Mouse (Mus musculus): ENCODE measurements around the gene Slc38a1. TPM values are rescaled to one million over a fixed set of nuclear protein-coding genes. Genes with fewer than 3 reads are reported as not detected.
A peak's percentile ranks its signal among the peaks of the same experiment; 100 is the strongest.

Slc38a1 gene
- polyA plus RNA-seq, 1 experiment from 2014 or later: 61.6 TPM

DNA sequence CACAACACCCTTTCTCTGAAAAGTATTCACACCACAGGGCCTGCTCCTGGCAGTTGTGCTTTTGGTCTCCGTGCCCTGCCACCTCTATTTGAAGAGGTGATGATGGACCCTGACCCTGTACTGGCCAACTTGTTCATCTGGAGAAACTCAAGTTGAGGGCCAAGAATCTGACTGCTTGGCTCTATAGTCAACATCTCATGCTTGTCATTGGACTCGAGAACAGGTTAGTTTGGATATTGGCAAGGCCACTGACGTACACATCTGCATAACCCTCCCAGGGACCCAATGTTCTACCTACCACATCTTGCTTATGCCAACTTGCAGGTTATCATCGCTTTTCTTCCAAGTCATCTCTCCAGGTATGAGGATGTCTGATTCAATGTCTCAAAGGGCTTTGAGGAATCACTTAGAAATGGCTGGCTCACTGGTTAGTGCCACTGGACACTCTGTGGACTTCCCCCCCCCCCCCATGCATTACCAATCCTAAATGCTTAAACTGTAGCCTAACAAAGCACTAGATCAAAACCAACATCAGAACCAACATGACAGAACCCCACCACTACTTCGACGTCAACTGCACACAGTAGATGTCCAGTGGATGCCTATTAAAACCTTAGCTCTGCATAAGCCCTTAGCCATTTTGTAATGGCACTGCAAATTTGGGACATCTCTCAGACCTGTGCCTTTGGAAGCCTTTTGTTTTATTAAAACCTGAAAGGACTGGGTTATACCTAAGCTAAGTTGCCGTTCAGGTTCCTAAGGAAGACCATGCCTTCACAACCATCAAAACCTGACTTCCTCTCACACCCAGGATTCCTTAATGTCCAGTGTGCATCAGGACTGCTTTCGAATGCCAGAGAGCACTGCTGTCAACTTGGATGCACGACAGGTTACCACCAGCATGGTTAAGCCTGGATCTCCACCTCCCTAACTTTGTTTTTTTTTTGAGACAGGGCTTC, 43.8 kb upstream of the Slc38a1 start:
- peaks cover 34% of the 10 kb centered on the region for H3K36me3 ChIP-seq (ENCODE audit: control insufficient read depth, insufficient read depth, low read length)
- H3K9ac ChIP-seq (ENCODE audit: low read depth, low read length): no peak overlapping the region
- no peak overlapping the region for H3K27ac ChIP-seq (ENCODE audit: low read depth, low read length)
- H3K9me3 ChIP-seq (ENCODE audit: control insufficient read depth, low read length): no peaks in the 10 kb centered on the region
- H3K4me3 ChIP-seq (ENCODE audit: low read depth, low read length): no peak overlapping the region
- 75% methylated on average over 9 of the region's 9 CpGs for WGBS
- peaks cover 4% of the 10 kb centered on the region; the same call in 1 of the 2 replicates for H3K4me1 ChIP-seq (replicated peaks; ENCODE audit: control insufficient read depth, insufficient read depth, low read length)
- ATAC-seq (replicated peaks; ENCODE audit: low FRiP score) (no peak), DNase-seq (ENCODE audit: low spot score) (no peak)
- H3K4me2 ChIP-seq: no peak overlapping the region
- no peaks in the 10 kb centered on the region for H3K27me3 ChIP-seq (replicated peaks; ENCODE audit: control insufficient read depth, insufficient read depth, low read length)

DNA sequence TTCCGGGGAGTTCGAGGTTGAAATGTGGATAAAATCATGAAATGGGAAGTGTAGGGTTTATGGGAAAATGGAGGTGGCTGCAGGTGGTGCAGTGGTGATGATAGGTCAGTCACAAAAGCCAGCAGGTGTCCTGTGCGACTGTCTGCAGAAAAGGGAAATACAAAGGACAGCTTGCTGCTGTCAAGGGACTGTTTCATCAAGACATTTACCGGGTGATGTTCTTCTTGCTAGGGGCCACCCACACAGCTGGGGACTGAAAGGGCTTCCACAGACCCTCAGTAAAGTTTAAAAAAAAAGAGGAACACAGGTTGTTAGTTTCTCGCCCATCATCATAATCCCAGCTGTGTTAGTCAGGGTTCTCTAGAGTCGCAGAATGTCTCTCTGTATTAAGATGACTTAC, 42.6 kb upstream of the Slc38a1 start:
- no peak overlapping the region for H3K9ac ChIP-seq (ENCODE audit: low read depth, low read length)
- peaks cover 4% of the 10 kb centered on the region; the same call in 1 of the 2 replicates for H3K4me1 ChIP-seq (replicated peaks; ENCODE audit: control insufficient read depth, insufficient read depth, low read length)
- WGBS: 64% methylated on average over 6 of the region's 6 CpGs
- no peak for ATAC-seq (replicated peaks; ENCODE audit: low FRiP score)
- no peak overlapping the region for H3K4me2 ChIP-seq
- H3K27me3 ChIP-seq (replicated peaks; ENCODE audit: control insufficient read depth, insufficient read depth, low read length): no peaks in the 10 kb centered on the region
- no peaks in the 10 kb centered on the region for H3K9me3 ChIP-seq (ENCODE audit: control insufficient read depth, low read length)
- no peak overlapping the region for H3K27ac ChIP-seq (ENCODE audit: low read depth, low read length)
- DNase-seq (ENCODE audit: low spot score): no peak
- H3K36me3 ChIP-seq (ENCODE audit: control insufficient read depth, insufficient read depth, low read length): peaks cover 22% of the 10 kb centered on the region
- H3K4me3 ChIP-seq (ENCODE audit: low read depth, low read length): no peak overlapping the region

DNA sequence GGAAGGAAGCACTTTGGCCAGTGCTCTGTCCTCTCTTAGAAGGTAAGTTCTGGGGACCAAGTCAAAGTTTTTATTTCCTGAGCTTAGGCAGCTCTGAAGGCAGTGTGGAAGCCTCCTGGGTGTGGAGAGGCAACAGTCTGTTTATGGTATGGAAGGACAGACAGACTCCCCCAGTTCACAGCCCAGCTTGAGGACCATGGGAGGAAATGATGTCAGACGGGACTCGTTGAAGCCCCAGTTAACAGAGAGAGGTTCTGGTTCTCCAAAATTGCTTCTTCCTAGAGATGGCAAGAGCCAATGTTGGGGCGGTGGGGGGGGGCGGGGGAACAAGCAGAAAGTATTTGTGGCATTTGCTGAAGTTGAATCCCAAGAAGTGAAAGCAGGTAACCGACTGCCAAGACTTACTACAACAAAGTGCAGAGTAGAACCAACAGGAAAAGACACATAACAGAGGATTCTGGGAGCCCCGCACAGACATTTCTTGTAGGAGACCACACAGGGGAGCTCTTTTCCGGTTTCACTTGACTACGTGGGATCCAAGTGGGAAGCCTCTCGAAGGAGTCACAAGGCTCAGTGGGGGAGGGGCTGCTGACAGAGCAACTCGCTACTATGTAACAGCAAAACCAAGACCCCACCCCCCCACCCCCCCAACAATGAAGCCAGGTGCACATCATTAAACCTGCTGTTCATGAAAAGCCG, 41.6 kb upstream of the Slc38a1 start:
- peaks cover 4% of the 10 kb centered on the region; the same call in 1 of the 2 replicates for H3K4me1 ChIP-seq (replicated peaks; ENCODE audit: control insufficient read depth, insufficient read depth, low read length)
- H3K27ac ChIP-seq (ENCODE audit: low read depth, low read length): no peak overlapping the region
- peaks cover 3% of the 10 kb centered on the region; the same call in 1 of the 2 replicates for H3K27me3 ChIP-seq (replicated peaks; ENCODE audit: control insufficient read depth, insufficient read depth, low read length)
- peak overlapping the region; percentile 49 for H3K4me2 ChIP-seq
- H3K36me3 ChIP-seq (ENCODE audit: control insufficient read depth, insufficient read depth, low read length): peaks cover 15% of the 10 kb centered on the region
- no peak overlapping the region; the same call in 1 of the 2 replicates for H3K9ac ChIP-seq (ENCODE audit: low read depth, low read length)
- peak overlapping the region; percentile 2; the same call in 1 of the 2 replicates for H3K4me3 ChIP-seq (ENCODE audit: low read depth, low read length)
- no peaks in the 10 kb centered on the region for H3K9me3 ChIP-seq (ENCODE audit: control insufficient read depth, low read length)
- peak; percentile 55; the same call in 1 of the 2 replicates for ATAC-seq (replicated peaks; ENCODE audit: low FRiP score)
- DNase-seq (ENCODE audit: low spot score): no peak
- WGBS: 35% methylated on average over 11 of the region's 11 CpGs

DNA sequence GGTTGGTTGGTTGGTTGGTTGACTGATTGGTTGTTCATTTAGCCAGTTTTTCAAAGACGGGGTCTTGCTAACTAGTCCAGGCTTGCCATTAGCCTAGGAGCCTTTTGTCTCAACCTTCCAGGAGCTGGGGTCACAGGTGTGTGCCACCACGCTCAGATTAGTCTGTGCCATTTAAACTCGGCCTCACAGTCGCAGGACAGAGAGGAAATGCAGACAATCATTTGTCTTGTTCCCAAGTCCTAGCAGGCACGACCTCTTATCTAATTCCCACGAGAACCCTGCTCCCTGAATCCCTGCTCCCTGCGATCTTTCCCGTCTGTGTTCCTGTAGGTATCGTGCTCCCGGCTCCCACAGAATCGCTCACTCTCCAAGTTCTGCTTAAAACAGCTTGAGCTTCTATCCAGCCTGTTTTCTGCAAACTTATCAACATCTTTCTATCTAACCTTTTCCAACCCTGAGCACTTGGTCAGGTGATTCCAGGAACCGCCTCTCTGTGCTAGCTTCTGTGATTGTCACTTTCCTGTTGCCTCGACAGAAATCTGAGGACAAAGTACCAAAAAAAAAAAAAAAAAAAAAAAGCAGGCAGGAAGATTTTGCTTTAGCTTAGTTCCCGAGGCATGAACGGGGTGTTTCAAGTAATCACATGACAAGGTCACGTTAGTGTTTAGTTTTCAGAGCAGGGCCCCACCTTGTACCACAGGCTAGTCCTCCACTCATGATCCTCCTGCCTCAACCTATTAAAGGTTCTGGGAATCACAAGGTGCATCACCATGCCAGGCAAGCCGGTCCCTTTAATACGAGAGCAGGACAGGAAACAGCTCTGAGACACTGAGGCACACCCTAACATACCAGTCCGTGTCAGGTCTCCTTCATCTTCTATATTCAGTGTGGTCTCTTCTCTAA, 36.4 kb upstream of the Slc38a1 start:
- ATAC-seq (replicated peaks; ENCODE audit: low FRiP score): no peak
- no peaks in the 10 kb centered on the region; the same call in 1 of the 2 replicates for H3K4me1 ChIP-seq (replicated peaks; ENCODE audit: control insufficient read depth, insufficient read depth, low read length)
- no peaks in the 10 kb centered on the region for H3K36me3 ChIP-seq (ENCODE audit: control insufficient read depth, insufficient read depth, low read length)
- peaks cover 3% of the 10 kb centered on the region; the same call in 1 of the 2 replicates for H3K27me3 ChIP-seq (replicated peaks; ENCODE audit: control insufficient read depth, insufficient read depth, low read length)
- H3K9me3 ChIP-seq (ENCODE audit: control insufficient read depth, low read length): no peaks in the 10 kb centered on the region
- DNase-seq (ENCODE audit: low spot score): no peak
- no peak overlapping the region for H3K27ac ChIP-seq (ENCODE audit: low read depth, low read length)
- H3K4me3 ChIP-seq (ENCODE audit: low read depth, low read length): no peak overlapping the region
- WGBS: 54% methylated on average over 19 of the region's 19 CpGs
- H3K9ac ChIP-seq (ENCODE audit: low read depth, low read length): no peak overlapping the region
- H3K4me2 ChIP-seq: no peak overlapping the region

DNA sequence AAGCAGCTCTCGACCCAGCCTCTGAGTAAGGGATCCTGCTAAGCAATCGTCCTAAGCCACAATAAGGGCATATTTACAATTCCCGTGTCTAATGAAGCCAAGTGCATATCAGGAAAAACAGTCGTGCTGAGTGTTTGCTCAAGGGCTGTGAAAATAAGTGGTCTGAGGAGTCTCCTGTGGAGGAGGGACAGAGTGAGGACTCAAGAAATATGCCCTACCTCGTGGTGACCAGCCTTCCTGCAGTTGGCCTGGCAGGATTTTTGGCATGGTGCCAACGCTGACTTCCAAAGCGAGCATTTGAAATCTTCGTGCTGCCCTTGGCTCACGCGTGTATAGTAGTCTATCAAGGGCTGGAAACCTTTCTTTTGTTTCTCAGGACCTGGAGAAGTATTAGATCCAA, 33.8 kb upstream of the Slc38a1 start:
- no peaks in the 10 kb centered on the region for H3K36me3 ChIP-seq (ENCODE audit: control insufficient read depth, insufficient read depth, low read length)
- no peak for DNase-seq (ENCODE audit: low spot score)
- no peak for ATAC-seq (replicated peaks; ENCODE audit: low FRiP score)
- H3K9me3 ChIP-seq (ENCODE audit: control insufficient read depth, low read length): no peaks in the 10 kb centered on the region
- no peak overlapping the region for H3K27ac ChIP-seq (ENCODE audit: low read depth, low read length)
- H3K9ac ChIP-seq (ENCODE audit: low read depth, low read length): no peak overlapping the region
- no peak overlapping the region for H3K4me2 ChIP-seq
- H3K27me3 ChIP-seq (replicated peaks; ENCODE audit: control insufficient read depth, insufficient read depth, low read length): peaks cover 3% of the 10 kb centered on the region; the same call in 1 of the 2 replicates
- WGBS: 66% methylated on average over 10 of the region's 10 CpGs
- no peak overlapping the region for H3K4me3 ChIP-seq (ENCODE audit: low read depth, low read length)
- H3K4me1 ChIP-seq (replicated peaks; ENCODE audit: control insufficient read depth, insufficient read depth, low read length): no peaks in the 10 kb centered on the region

GRCm38 (mm10) chr15:96675744-96676143, 33.0 kb upstream of the Slc38a1 start:
- H3K4me3 ChIP-seq (ENCODE audit: low read depth, low read length): no peak overlapping the region
- WGBS: 79% methylated on average over 15 of the region's 15 CpGs
- H3K9me3 ChIP-seq (ENCODE audit: control insufficient read depth, low read length): no peaks in the 10 kb centered on the region
- H3K4me1 ChIP-seq (replicated peaks; ENCODE audit: control insufficient read depth, insufficient read depth, low read length): no peaks in the 10 kb centered on the region
- ATAC-seq (replicated peaks; ENCODE audit: low FRiP score) (no peak), DNase-seq (ENCODE audit: low spot score) (no peak)
- H3K4me2 ChIP-seq: no peak overlapping the region
- H3K27me3 ChIP-seq (replicated peaks; ENCODE audit: control insufficient read depth, insufficient read depth, low read length): peaks cover 3% of the 10 kb centered on the region; the same call in 1 of the 2 replicates
- no peaks in the 10 kb centered on the region for H3K36me3 ChIP-seq (ENCODE audit: control insufficient read depth, insufficient read depth, low read length)
- no peak overlapping the region for H3K27ac ChIP-seq (ENCODE audit: low read depth, low read length)
- no peak overlapping the region for H3K9ac ChIP-seq (ENCODE audit: low read depth, low read length)

GRCm38 (mm10) chr15:96675055-96675454, 32.3 kb upstream of the Slc38a1 start:
- Histone ChIP-seq H3K4me2 (no peak overlapping the region), H3K27me3 (replicated peaks; ENCODE audit: control insufficient read depth, insufficient read depth, low read length) (peaks cover 3% of the 10 kb centered on the region; the same call in 1 of the 2 replicates), H3K9me3 (ENCODE audit: control insufficient read depth, low read length) (no peaks in the 10 kb centered on the region), H3K9ac (ENCODE audit: low read depth, low read length) (no peak overlapping the region), H3K27ac (ENCODE audit: low read depth, low read length) (no peak overlapping the region), H3K4me1 (replicated peaks; ENCODE audit: control insufficient read depth, insufficient read depth, low read length) (no peaks in the 10 kb centered on the region), H3K4me3 (ENCODE audit: low read depth, low read length) (no peak overlapping the region), H3K36me3 (ENCODE audit: control insufficient read depth, insufficient read depth, low read length) (no peaks in the 10 kb centered on the region)
- DNase-seq (ENCODE audit: low spot score) (no peak), ATAC-seq (replicated peaks; ENCODE audit: low FRiP score) (no peak)
- WGBS: 85% methylated on average over 11 of the region's 11 CpGs

DNA sequence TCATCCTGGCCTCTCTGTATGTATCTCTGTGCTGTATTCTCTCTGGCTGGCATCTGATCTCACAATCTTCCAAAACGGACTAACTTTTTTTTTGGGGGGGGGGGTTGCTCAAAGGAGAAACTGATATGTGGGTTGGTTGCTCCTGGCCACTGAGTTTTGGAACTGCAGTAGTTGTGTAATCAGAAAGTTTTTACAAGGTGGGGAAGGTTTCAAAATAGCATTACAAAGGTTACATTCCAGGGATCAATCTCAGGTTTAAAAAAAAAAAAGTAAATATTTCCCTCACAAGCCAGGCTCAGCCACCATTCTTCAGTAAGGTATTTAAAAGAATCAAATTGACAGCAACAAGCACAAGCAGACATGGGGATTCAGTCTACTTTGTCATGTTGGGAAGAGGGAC, 31.4 kb upstream of the Slc38a1 start:
- Histone ChIP-seq H3K27me3 (replicated peaks; ENCODE audit: control insufficient read depth, insufficient read depth, low read length) (no peaks in the 10 kb centered on the region), H3K4me1 (replicated peaks; ENCODE audit: control insufficient read depth, insufficient read depth, low read length) (no peaks in the 10 kb centered on the region), H3K4me3 (ENCODE audit: low read depth, low read length) (no peak overlapping the region), H3K36me3 (ENCODE audit: control insufficient read depth, insufficient read depth, low read length) (no peaks in the 10 kb centered on the region), H3K4me2 (no peak overlapping the region), H3K9ac (ENCODE audit: low read depth, low read length) (no peak overlapping the region), H3K9me3 (ENCODE audit: control insufficient read depth, low read length) (no peaks in the 10 kb centered on the region), H3K27ac (ENCODE audit: low read depth, low read length) (no peak overlapping the region)
- WGBS: 46% methylated on average over 1 of the region's 1 CpGs
- ATAC-seq (replicated peaks; ENCODE audit: low FRiP score) (no peak), DNase-seq (ENCODE audit: low spot score) (no peak)

All from liver, embryonic 11.5 days (tissue).